Mouse (Mus musculus): Measurements from ENCODE around the gene Atp2a2.

GRCm38 (mm10) chr5:122482733-122483391 is 19.2 kb downstream of the Atp2a2 start:
- no peak for TF ChIP-seq POLR2A (IDR thresholded peaks at IDR 0.05; ENCODE audit: low read depth, low read length)
- TF ChIP-seq CTCF (IDR thresholded peaks at IDR 0.05; ENCODE audit: extremely low read depth, insufficient read depth, insufficient read length, insufficient replicate concordance), result no peak

Data from spleen, adult 2 months (tissue).